Mouse (Mus musculus) inflammation-experienced regulatory T-cells, adult 16 weeks (primary cell): Measurements from ENCODE around the gene Enkd1. TPM values are rescaled to one million over a fixed set of nuclear protein-coding genes. Genes with fewer than 3 reads are reported as not detected.

Source experiments
- polyA plus RNA-seq: library from polyadenylated mRNA; unstranded; fragments of 100-300 nt; shearing (Covaris generic); gene quantifications from one replicate; pipeline ENCODE4 v1.2.1, GENCODE M21; 2017

Gene Enkd1
- polyA plus RNA-seq, result 3.7 TPM

DNA sequence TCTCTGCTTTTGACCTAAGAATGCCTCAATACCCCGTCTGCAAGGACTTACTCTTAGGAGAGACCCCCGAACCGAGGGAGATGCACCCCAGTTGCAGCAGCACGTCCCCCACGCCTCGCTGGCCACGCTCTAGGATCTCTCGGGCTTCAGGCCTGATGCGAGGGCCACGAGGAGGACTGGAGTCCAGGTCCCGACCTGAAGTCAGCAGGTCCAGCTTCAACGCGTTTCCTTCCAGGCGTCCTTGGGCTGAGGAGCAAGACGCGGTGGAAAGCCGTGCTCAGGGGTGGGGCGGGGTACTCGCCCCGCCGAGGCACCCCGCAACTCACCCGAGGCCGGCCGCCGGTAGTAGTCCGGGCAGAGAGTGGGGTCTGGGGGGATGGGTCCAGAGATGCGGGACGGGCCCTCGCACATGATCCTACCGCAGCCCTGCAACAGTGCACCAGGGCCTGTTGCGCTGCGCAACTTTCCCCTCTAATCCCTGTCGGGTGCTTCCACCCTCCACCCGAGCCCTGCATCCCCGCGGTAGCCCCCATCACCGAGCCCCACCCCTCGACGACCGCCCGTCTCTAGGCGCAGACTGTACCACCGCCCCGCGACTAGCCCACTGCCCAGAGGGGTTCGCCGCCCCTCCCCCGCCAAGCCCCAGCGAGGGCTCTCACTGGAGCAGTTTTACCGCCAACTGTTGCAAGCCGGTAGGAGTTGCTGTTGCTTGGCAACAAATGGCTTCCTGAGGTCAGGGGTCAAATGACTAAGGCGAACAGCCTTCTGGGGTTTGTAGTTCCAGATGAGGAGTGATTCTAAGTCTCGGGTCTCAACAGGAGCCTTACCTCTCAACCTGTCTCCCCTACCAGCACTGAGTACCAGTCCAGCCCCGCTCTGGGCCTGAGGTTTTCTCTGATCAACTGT, at the start of gene Enkd1, which contains the start of gene 4933405L10Rik:
TSS of gene Enkd1 (minus strand) at position 713 of the 906 bp plus-strand sequence.
TSS of gene 4933405L10Rik (plus strand) at position 158 of the 906 bp plus-strand sequence.

DNA sequence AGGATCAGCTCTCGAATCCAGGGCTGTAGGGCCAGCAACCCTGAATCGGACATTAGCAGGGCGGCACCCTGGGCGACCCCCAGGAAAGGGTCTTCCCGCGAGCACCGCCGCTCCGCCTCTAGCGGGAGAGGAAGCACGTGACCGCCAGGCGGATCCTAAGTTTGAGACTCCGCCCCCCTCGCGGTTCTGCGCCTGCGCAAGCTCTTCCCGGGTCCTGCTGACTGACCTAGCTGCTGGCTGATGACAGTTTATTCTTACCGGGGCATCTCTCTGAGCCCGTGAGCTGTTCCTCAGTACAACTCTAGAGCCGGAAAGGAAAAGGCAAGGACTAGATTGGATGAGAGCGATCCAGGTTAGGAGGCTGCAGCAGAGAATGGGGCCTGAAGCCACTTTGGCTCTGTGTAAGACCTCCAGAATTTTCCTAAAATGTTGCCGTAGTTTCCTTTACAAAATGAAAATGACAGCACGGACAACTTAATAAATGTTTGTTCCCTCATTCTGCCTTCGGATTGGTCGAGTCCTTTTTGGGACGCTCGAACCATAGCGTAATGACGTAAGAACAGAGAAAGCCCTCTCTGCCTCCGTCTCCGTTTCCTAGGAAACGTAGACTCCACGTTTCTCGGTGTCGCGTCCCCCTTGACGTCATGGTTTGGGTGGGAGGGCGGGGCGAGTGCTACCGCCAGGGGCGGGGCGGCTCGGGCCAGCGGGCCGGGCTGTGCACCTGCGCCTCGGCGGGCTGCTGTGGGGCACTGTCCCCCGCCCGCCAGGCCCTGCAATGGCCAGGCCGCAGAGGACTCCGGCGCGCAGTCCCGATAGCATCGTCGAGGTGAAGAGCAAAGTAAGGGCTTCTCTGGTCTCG, 6.8 kb downstream of the Enkd1 start, which contains the start of the genes Acd and Pard6a:
TSS of gene Acd (minus strand) at position 137 of the 859 bp plus-strand sequence.
TSS of gene Pard6a (plus strand) at position 183 of the 859 bp plus-strand sequence.

DNA sequence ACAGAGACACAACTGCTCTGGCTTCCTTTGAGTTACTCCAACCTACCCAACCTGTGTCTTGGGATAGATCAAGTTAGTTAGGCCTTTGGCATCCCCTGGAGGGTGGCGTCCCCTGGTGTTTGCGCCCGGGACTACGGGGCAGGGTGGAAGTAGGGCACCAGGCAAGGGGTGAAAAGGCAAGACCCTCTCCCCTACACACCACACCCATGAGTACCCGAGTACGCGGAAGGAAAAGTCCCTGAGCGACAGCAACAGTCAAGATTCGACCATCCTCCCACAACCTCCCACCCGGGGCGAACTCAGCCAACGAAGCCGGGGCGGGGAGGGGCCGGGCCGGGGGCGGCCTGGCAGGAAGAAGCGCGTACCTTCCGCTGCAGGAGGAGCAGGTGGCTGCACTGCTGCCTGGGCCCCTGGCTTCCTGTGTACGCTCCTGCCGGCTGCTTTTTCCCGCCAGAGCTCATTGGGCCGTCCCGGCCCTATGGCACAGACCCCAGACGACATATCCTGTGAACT, 22.2 kb downstream of the Enkd1 start, which contains the start of gene Carmil2:
TSS of gene Carmil2 (plus strand) at position 479 of the 513 bp plus-strand sequence.

Other genes starting within 250 kb of the Enkd1 start
- gene Tppp3, start 236.7 kb downstream of the Enkd1 start, polyA plus RNA-seq, result 0.76 TPM
- gene Zdhhc1, start 211.3 kb downstream of the Enkd1 start, polyA plus RNA-seq, result 3.5 TPM
- not detected for gene Hsd11b2, start 189.5 kb downstream of the Enkd1 start, polyA plus RNA-seq
- gene Atp6v0d1, start 142.2 kb downstream of the Enkd1 start, polyA plus RNA-seq, result 42.2 TPM
- 18.7 TPM for gene Ripor1, start 103.0 kb downstream of the Enkd1 start, polyA plus RNA-seq
- gene Ctcf, start 71.6 kb downstream of the Enkd1 start, polyA plus RNA-seq, result 40.7 TPM
- gene Agrp, start 70.8 kb downstream of the Enkd1 start, polyA plus RNA-seq, result 1.6 TPM
- 25.6 TPM for gene Carmil2, start 21.9 kb downstream of the Enkd1 start, polyA plus RNA-seq
- gene Acd, start 7.1 kb downstream of the Enkd1 start, polyA plus RNA-seq, result 92.3 TPM
- 12.3 TPM for gene Pard6a, start 7.1 kb downstream of the Enkd1 start, polyA plus RNA-seq
- 0.35 TPM for gene 4933405L10Rik, start 555 bp downstream of the Enkd1 start, polyA plus RNA-seq
- gene Gfod2, start 50.5 kb upstream of the Enkd1 start, polyA plus RNA-seq, result 6.3 TPM
- 27.8 TPM for gene Ranbp10, start 119.1 kb upstream of the Enkd1 start, polyA plus RNA-seq
- not detected for gene Tsnaxip1, start 119.5 kb upstream of the Enkd1 start, polyA plus RNA-seq
- gene Cenpt, start 145.1 kb upstream of the Enkd1 start, polyA plus RNA-seq, result 18.1 TPM
- 17.4 TPM for gene Thap11, start 146.9 kb upstream of the Enkd1 start, polyA plus RNA-seq
- gene Nutf2, start 152.4 kb upstream of the Enkd1 start, polyA plus RNA-seq, result 11.7 TPM
- gene Edc4, start 172.7 kb upstream of the Enkd1 start, polyA plus RNA-seq, result 120 TPM
- 2.6 TPM for gene Nrn1l, start 185.4 kb upstream of the Enkd1 start, polyA plus RNA-seq
- 38.1 TPM for gene Pskh1, start 192.2 kb upstream of the Enkd1 start, polyA plus RNA-seq
- 1.9 TPM for gene Ctrl, start 225.7 kb upstream of the Enkd1 start, polyA plus RNA-seq
- gene Psmb10, start 230.2 kb upstream of the Enkd1 start, polyA plus RNA-seq, result 505 TPM
- 0.59 TPM for gene Lcat, start 235.2 kb upstream of the Enkd1 start, polyA plus RNA-seq